Mouse (Mus musculus): Measurements from ENCODE around the gene Srebf2. TPM values are rescaled to one million over a fixed set of nuclear protein-coding genes. Genes with fewer than 3 reads are reported as not detected.

Srebf2 gene
- polyA plus RNA-seq, 1 experiment from 2014 or later, result 216 TPM

DNA sequence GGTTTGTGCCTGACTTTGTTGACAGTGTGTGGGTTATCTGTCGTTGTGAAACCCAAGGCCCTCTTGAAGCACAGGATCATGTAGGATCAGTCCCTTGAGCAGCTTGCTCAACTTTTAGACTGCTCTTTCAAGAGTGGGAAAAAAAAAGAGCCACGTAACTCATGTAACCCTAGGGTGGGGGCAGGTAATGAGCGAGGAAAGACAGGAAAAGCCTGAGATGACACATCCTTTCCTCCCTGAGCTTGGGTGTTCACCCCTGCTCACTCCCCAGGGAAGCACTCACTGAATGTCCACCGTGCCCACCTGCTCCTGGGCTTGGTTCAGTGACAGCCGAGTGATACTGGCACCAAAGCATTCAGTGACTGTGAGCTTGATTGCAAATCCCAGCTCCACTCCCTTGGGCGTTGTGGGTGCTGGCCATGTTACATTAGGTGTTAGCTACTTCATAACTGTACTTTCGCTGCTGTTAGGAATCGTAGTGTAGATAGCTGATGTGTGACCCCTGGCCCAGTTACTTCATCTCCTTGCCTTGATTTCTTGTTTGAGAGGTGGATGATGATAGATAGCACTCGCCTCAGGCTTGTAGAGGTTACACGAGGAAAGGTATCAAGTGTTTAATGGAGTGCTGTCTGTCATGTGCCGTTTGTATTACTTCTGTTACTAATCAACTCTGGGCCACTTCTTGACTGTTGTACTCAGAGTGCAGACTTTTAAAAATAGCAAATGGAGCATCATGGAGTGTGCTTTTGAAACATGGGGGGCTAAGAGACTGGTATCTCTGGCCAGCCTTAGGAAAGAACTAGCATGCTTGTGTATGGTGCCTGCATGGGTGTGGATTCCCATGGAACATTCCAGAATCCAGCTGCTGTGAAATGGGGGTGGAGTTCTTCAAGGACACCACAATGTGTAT lies 14.0 kb downstream of the Srebf2 start:
- H3K36me3 ChIP-seq (ENCODE audit: control insufficient read depth, insufficient read depth, low read length), result no peaks in the 10 kb centered on the region
- H3K4me1 ChIP-seq (replicated peaks; ENCODE audit: control insufficient read depth, insufficient read depth, low read length), result no peaks in the 10 kb centered on the region
- no peak overlapping the region for H3K4me2 ChIP-seq (ENCODE audit: low read depth, low read length, severe bottlenecking)
- no peaks in the 10 kb centered on the region for H3K9me3 ChIP-seq (ENCODE audit: control insufficient read depth, low read length)
- no peak overlapping the region for H3K27ac ChIP-seq (ENCODE audit: low read depth, low read length)
- ATAC-seq (replicated peaks; ENCODE audit: low FRiP score) (no peak), DNase-seq (ENCODE audit: low spot score) (no peak)
- WGBS, result 85% methylated on average over 11 of the region's 11 CpGs
- H3K9ac ChIP-seq (ENCODE audit: low read length), result no peak overlapping the region
- H3K4me3 ChIP-seq (ENCODE audit: low read depth, low read length), result no peak overlapping the region
- no peaks in the 10 kb centered on the region for H3K27me3 ChIP-seq (ENCODE audit: control insufficient read depth, insufficient read depth, low read length)

GRCm38 (mm10) chr15:82161965-82162600 lies 15.1 kb downstream of the Srebf2 start:
- WGBS, result 93% methylated on average over 12 of the region's 12 CpGs
- peaks cover 10% of the 10 kb centered on the region for H3K4me1 ChIP-seq (replicated peaks; ENCODE audit: control insufficient read depth, insufficient read depth, low read length)
- no peaks in the 10 kb centered on the region for H3K9me3 ChIP-seq (ENCODE audit: control insufficient read depth, low read length)
- H3K4me2 ChIP-seq (ENCODE audit: low read depth, low read length, severe bottlenecking), result no peak overlapping the region
- DNase-seq (ENCODE audit: low spot score) (no peak), ATAC-seq (replicated peaks; ENCODE audit: low FRiP score) (no peak)
- H3K4me3 ChIP-seq (ENCODE audit: low read depth, low read length), result no peak overlapping the region
- no peak overlapping the region for H3K27ac ChIP-seq (ENCODE audit: low read depth, low read length)
- H3K27me3 ChIP-seq (ENCODE audit: control insufficient read depth, insufficient read depth, low read length), result no peaks in the 10 kb centered on the region
- no peak overlapping the region for H3K9ac ChIP-seq (ENCODE audit: low read length)
- H3K36me3 ChIP-seq (ENCODE audit: control insufficient read depth, insufficient read depth, low read length), result no peaks in the 10 kb centered on the region

- no peak overlapping the region for H3K4me2 ChIP-seq (ENCODE audit: low read depth, low read length, severe bottlenecking)
- no peak for DNase-seq (ENCODE audit: low spot score)
- no peak overlapping the region for H3K4me3 ChIP-seq (ENCODE audit: low read depth, low read length)
- H3K4me1 ChIP-seq (replicated peaks; ENCODE audit: control insufficient read depth, insufficient read depth, low read length), result peaks cover 10% of the 10 kb centered on the region
- H3K36me3 ChIP-seq (ENCODE audit: control insufficient read depth, insufficient read depth, low read length), result no peaks in the 10 kb centered on the region
- no peaks in the 10 kb centered on the region for H3K27me3 ChIP-seq (ENCODE audit: control insufficient read depth, insufficient read depth, low read length)
- no peak overlapping the region for H3K9ac ChIP-seq (ENCODE audit: low read length)
- 88% methylated on average over 10 of the region's 10 CpGs for WGBS
- ATAC-seq (replicated peaks; ENCODE audit: low FRiP score), result no peak
- H3K27ac ChIP-seq (ENCODE audit: low read depth, low read length), result no peak overlapping the region
- no peaks in the 10 kb centered on the region for H3K9me3 ChIP-seq (ENCODE audit: control insufficient read depth, low read length)
Measured at GRCm38 (mm10) chr15:82163356-82164060, 16.5 kb downstream of the Srebf2 start.

GRCm38 (mm10) chr15:82164061-82164399 lies 17.0 kb downstream of the Srebf2 start:
- no peak overlapping the region for H3K4me3 ChIP-seq (ENCODE audit: low read depth, low read length)

DNA sequence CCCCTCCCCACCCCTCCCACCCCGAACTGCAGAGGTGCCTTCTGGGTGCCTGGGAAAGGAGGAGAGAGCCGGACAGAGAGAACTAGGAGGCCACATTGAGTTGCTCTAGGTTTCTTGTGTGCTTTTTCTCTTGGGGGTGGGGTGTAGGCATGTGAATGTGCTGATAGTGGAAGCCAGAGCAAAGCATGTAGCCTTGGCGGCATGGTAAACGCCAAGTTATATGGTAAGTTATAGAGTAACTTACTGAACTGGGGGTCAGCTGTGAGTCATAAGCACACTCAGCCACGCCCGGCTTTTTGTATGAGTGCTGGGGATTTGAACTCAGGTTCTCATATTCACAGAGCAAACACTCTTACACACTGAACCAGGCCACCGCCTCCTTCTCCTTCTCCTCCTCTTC lies 17.5 kb downstream of the Srebf2 start:
- DNase-seq (ENCODE audit: low spot score) (no peak), ATAC-seq (replicated peaks; ENCODE audit: low FRiP score) (no peak)
- no peaks in the 10 kb centered on the region for H3K9me3 ChIP-seq (ENCODE audit: control insufficient read depth, low read length)
- no peak overlapping the region for H3K9ac ChIP-seq (ENCODE audit: low read length)
- no peak overlapping the region for H3K4me2 ChIP-seq (ENCODE audit: low read depth, low read length, severe bottlenecking)
- no peaks in the 10 kb centered on the region for H3K27me3 ChIP-seq (ENCODE audit: control insufficient read depth, insufficient read depth, low read length)
- WGBS, result 74% methylated on average over 7 of the region's 7 CpGs
- no peak overlapping the region for H3K27ac ChIP-seq (ENCODE audit: low read depth, low read length)
- no peaks in the 10 kb centered on the region for H3K36me3 ChIP-seq (ENCODE audit: control insufficient read depth, insufficient read depth, low read length)
- peaks cover 10% of the 10 kb centered on the region for H3K4me1 ChIP-seq (replicated peaks; ENCODE audit: control insufficient read depth, insufficient read depth, low read length)
- H3K4me3 ChIP-seq (ENCODE audit: low read depth, low read length), result no peak overlapping the region

More at GRCm38 (mm10) chr15:82164061-82164399, 17.0 kb downstream of the Srebf2 start:
- Histone ChIP-seq H3K9me3 (ENCODE audit: control insufficient read depth, low read length) (no peaks in the 10 kb centered on the region), H3K4me1 (replicated peaks; ENCODE audit: control insufficient read depth, insufficient read depth, low read length) (peaks cover 10% of the 10 kb centered on the region), H3K4me2 (ENCODE audit: low read depth, low read length, severe bottlenecking) (no peak overlapping the region), H3K36me3 (ENCODE audit: control insufficient read depth, insufficient read depth, low read length) (no peaks in the 10 kb centered on the region), H3K9ac (ENCODE audit: low read length) (no peak overlapping the region), H3K27me3 (ENCODE audit: control insufficient read depth, insufficient read depth, low read length) (no peaks in the 10 kb centered on the region), H3K27ac (ENCODE audit: low read depth, low read length) (0 out of 2 replicates have a peak overlapping the region, but pooled peaks have one; percentile 20)
- DNase-seq (ENCODE audit: low spot score) (no peak), ATAC-seq (replicated peaks; ENCODE audit: low FRiP score) (no peak)
- 51% methylated on average over 4 of the region's 4 CpGs for WGBS

- H3K27ac ChIP-seq (ENCODE audit: low read depth, low read length), result no peak overlapping the region
- no peak overlapping the region for H3K9ac ChIP-seq (ENCODE audit: low read length)
- peaks cover 10% of the 10 kb centered on the region for H3K4me1 ChIP-seq (replicated peaks; ENCODE audit: control insufficient read depth, insufficient read depth, low read length)
- no peak overlapping the region for H3K4me2 ChIP-seq (ENCODE audit: low read depth, low read length, severe bottlenecking)
- H3K4me3 ChIP-seq (ENCODE audit: low read depth, low read length), result no peak overlapping the region
- H3K9me3 ChIP-seq (ENCODE audit: control insufficient read depth, low read length), result no peaks in the 10 kb centered on the region
- 59% methylated on average over 8 of the region's 8 CpGs for WGBS
- peak; percentile 86 for DNase-seq (ENCODE audit: low spot score)
- no peaks in the 10 kb centered on the region for H3K27me3 ChIP-seq (ENCODE audit: control insufficient read depth, insufficient read depth, low read length)
- no peaks in the 10 kb centered on the region; the same call in 1 of the 2 replicates for H3K36me3 ChIP-seq (ENCODE audit: control insufficient read depth, insufficient read depth, low read length)
- no peak for ATAC-seq (replicated peaks; ENCODE audit: low FRiP score)
Measured at GRCm38 (mm10) chr15:82165332-82166239, 18.6 kb downstream of the Srebf2 start.

- DNase-seq (ENCODE audit: low spot score) (no peak), ATAC-seq (replicated peaks; ENCODE audit: low FRiP score) (no peak)
- no peak overlapping the region; the same call in 1 of the 2 replicates for H3K27ac ChIP-seq (ENCODE audit: low read depth, low read length)
- no peaks in the 10 kb centered on the region; the same call in 1 of the 2 replicates for H3K36me3 ChIP-seq (ENCODE audit: control insufficient read depth, insufficient read depth, low read length)
- H3K4me2 ChIP-seq (ENCODE audit: low read depth, low read length, severe bottlenecking), result no peak overlapping the region
- no peaks in the 10 kb centered on the region for H3K27me3 ChIP-seq (ENCODE audit: control insufficient read depth, insufficient read depth, low read length)
- peaks cover 10% of the 10 kb centered on the region for H3K4me1 ChIP-seq (replicated peaks; ENCODE audit: control insufficient read depth, insufficient read depth, low read length)
- no peak overlapping the region for H3K4me3 ChIP-seq (ENCODE audit: low read depth, low read length)
- H3K9me3 ChIP-seq (ENCODE audit: control insufficient read depth, low read length), result no peaks in the 10 kb centered on the region
- peak overlapping the region; percentile 21; the same call in 1 of the 2 replicates for H3K9ac ChIP-seq (ENCODE audit: low read length)
- WGBS, result 61% methylated on average over 22 of the region's 22 CpGs
Measured at GRCm38 (mm10) chr15:82166240-82167100, 19.5 kb downstream of the Srebf2 start.

Data from forebrain, embryonic 11.5 days (tissue).